Mouse (Mus musculus) kidney, adult 2 months (tissue): ENCODE measurements around the gene Adgrg1.

ENCODE experiments used
- CTCF ChIP-seq: fragments of 200-500 bp; conservative IDR thresholded peaks from 2 replicates; pipeline ENCODE4 v1.5.1; 2011; ENCODE audit warnings: low read depth, mild to moderate bottlenecking, control low read depth, low read length, moderate library complexity, mixed read lengths; ENCODE audit not compliant: insufficient read depth, insufficient read length
- POLR2A ChIP-seq: fragments of 200-500 bp; IDR thresholded peaks from one replicate; pipeline ENCODE4 v1.6.1; 2011; ENCODE audit warnings: low read depth, low read length, control low read depth

- TF ChIP-seq CTCF (no peak), POLR2A (no peak)
These were observed 20.8 kb upstream of the Adgrg1 start for GRCm38 (mm10) chr8:94953624-94954367.
